Mouse (Mus musculus) urinary bladder, postnatal 4 days (tissue): ENCODE data around the gene Gphn.

Experiments
- DNase-seq, 2 experiments: peaks; one replicate each; pipeline ENCODE4 v3.0.0; 2021 to 2022; ENCODE audit warnings: low spot score in 2 of 2

Gene Gphn

DNA sequence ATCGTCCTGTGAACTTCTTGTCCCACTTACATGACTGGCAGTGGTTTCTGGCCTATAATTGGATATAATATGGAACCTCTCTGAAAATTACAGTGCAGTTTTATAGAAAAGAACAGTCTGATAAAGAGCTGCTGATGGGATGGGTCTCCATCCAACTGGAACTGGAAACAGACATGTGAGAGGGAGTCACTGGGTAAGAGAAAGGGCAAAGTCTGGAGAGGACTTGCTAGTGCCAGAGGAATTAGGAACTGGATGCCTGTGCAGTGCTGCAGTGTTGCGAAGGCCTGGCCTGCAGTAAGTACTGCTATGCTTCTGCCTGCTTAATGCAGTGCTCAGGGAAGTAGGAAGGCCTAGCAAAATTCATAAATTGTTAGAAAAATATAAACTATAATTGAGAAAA lies 467.1 kb downstream of the Gphn start:
- DNase-seq: no peak

DNA sequence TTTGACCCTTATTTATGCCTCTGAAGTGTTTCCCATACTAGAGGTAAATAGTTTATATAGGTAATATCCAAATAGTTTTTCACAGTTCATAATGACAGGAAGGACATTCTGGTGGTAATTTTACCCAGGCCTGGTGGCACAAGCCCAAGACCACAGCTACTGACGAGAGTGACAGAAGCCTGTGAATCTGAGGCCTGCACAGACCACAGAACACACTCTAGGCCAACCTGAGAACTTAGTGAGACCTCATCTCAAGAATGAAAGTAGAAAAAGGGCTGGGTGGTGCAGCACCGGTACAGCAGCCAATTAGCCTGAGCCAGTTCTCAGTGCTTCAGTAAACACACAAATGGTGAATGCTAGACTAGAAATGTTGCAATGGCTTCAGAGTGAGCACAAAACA lies 491.6 kb downstream of the Gphn start:
- no peak for DNase-seq

GRCm38 (mm10) chr12:78727723-78728122 lies 501.5 kb downstream of the Gphn start:
- no peak for DNase-seq
